Mouse (Mus musculus) hindbrain, postnatal 0 days (tissue): Measurements from ENCODE around the gene Crebrf. TPM values are rescaled to one million over a fixed set of nuclear protein-coding genes. Genes with fewer than 3 reads are reported as not detected.

Experiments
- ATAC-seq: fragments of 200-750 bp; cut with Nextera tagmentation; 2 replicates; pipeline ENCODE4 v1.8.0; 2017; ENCODE audit warnings: mild to moderate bottlenecking, moderate TSS enrichment, moderate library complexity
- DNase-seq: peaks from one replicate; pipeline ENCODE4 v3.0.0-alpha.2; 2015; ENCODE audit warnings: low spot score
- H3K27ac ChIP-seq: fragments of 300-500 bp; sonication (generic); 2 replicates; pipeline ENCODE4 v1.5.1; 2014; ENCODE audit warnings: mild to moderate bottlenecking
- H3K27me3 ChIP-seq: fragments of 300-500 bp; sonication (generic); 2 replicates; pipeline ENCODE4 v1.6.1; 2014; ENCODE audit warnings: low read length, mixed read lengths; ENCODE audit not compliant: insufficient read depth
- H3K36me3 ChIP-seq: fragments of 300-500 bp; sonication (generic); 2 replicates; pipeline ENCODE4 v1.6.1; 2014; ENCODE audit warnings: low read length, mixed read lengths; ENCODE audit not compliant: insufficient read depth
- H3K4me1 ChIP-seq: fragments of 300-500 bp; sonication (generic); 2 replicates; pipeline ENCODE4 v1.6.1; 2014; ENCODE audit warnings: antibody characterized with exemption, low read length, mixed read lengths; ENCODE audit not compliant: insufficient read depth
- H3K4me2 ChIP-seq: fragments of 300-500 bp; sonication (generic); 2 replicates; pipeline ENCODE4 v1.6.1; 2014; ENCODE audit warnings: low read depth, mild to moderate bottlenecking, low read length, moderate library complexity, mixed read lengths
- H3K4me3 ChIP-seq: fragments of 300-500 bp; sonication (generic); 2 replicates; pipeline ENCODE4 v1.5.1; 2014; ENCODE audit warnings: low read length
- H3K9ac ChIP-seq: fragments of 300-500 bp; sonication (generic); replicated peaks from 2 replicates; pipeline ENCODE4 v1.6.1; 2014; ENCODE audit warnings: mild to moderate bottlenecking, low read length, moderate library complexity, mixed read lengths
- H3K9me3 ChIP-seq: fragments of 300-500 bp; sonication (generic); 2 replicates; pipeline ENCODE4 v1.6.1; 2016; ENCODE audit warnings: low read length, mixed read lengths
- CTCF ChIP-seq: IDR thresholded peaks from 2 replicates; pipeline ENCODE4 v1.5.1; 2016; ENCODE audit warnings: antibody characterized with exemption, control low read depth, low read depth
- WGBS: fragments of 180-500 bp; shearing (Covaris S2); extraction: QIAGEN DNeasy Blood & Tissue Kit; methylation state at CpG from one replicate; pipeline ENCODE4 v1.1.7; 2014; 5-methylcytosine and 5-hydroxymethylcytosine counted together
- polyA plus RNA-seq: library from polyadenylated mRNA; unstranded; fragments of >200 nt; fragmentation: Nextera tagmentation; extraction: Ambion mirVana; gene quantifications from 2 replicates; pipeline ENCODE4 v1.2.1, GENCODE M21; 2015
- total RNA-seq: library from RNA; depleted of rRNA; stranded (reverse); fragments of >200 nt; gene quantifications from 2 replicates; pipeline ENCODE4 v1.2.3, GENCODE M21; 2014; rRNA removed

Gene Crebrf
- total RNA-seq, result 17.7 and 23.5 TPM in 2 replicates
- 11.7 and 13.4 TPM in 2 replicates for polyA plus RNA-seq

GRCm38 (mm10) chr17:26715271-26715758 is at the start of gene Crebrf:
TSS of gene Crebrf (plus strand) at chr17:26715650.
- H3K4me1 ChIP-seq, result 0 out of 2 replicates have a peak, but pooled peaks cover 6% of the 10 kb centered on the region
- peak; percentile 89 for ATAC-seq
- H3K36me3 ChIP-seq, result no peaks in the 10 kb centered on the region
- 2% methylated on average over 41 of the region's 41 CpGs for WGBS
- peak within 1 kb of the TSS; percentile 77 for H3K4me2 ChIP-seq
- peak within 1 kb of the TSS; percentile 65 for H3K9ac ChIP-seq
- no peaks in the 10 kb centered on the region for H3K27me3 ChIP-seq
- no peak for TF ChIP-seq CTCF
- H3K9me3 ChIP-seq, result no peaks in the 10 kb centered on the region
- DNase-seq, result peak; percentile 99
- peak within 1 kb of the TSS; percentile 85 for H3K27ac ChIP-seq
- peak within 1 kb of the TSS; percentile 99 for H3K4me3 ChIP-seq

GRCm38 (mm10) chr17:26671268-26671667 is 44.2 kb upstream of the Crebrf start:
- DNase-seq, result no peak
- WGBS, result 45% methylated on average over 4 of the region's 4 CpGs
- H3K36me3 ChIP-seq, result no peaks in the 10 kb centered on the region
- H3K9ac ChIP-seq, result no peak overlapping the region
- H3K4me1 ChIP-seq, result no peaks in the 10 kb centered on the region
- no peak overlapping the region; the same call in 1 of the 2 replicates for H3K27ac ChIP-seq
- no peak for TF ChIP-seq CTCF
- no peak for ATAC-seq
- no peak overlapping the region for H3K4me3 ChIP-seq
- H3K9me3 ChIP-seq, result no peaks in the 10 kb centered on the region
- H3K27me3 ChIP-seq, result no peaks in the 10 kb centered on the region
- H3K4me2 ChIP-seq, result no peak overlapping the region

GRCm38 (mm10) chr17:26675845-26676244 is 39.6 kb upstream of the Crebrf start:
- Histone ChIP-seq H3K4me3 (peak overlapping the region; percentile 88), H3K9me3 (no peaks in the 10 kb centered on the region), H3K9ac (peak overlapping the region; percentile 24), H3K4me2 (peak overlapping the region; percentile 78), H3K36me3 (no peaks in the 10 kb centered on the region), H3K4me1 (peaks cover 4% of the 10 kb centered on the region), H3K27ac (peak overlapping the region; percentile 94), H3K27me3 (no peaks in the 10 kb centered on the region)
- 15% methylated on average over 7 of the region's 7 CpGs for WGBS
- TF ChIP-seq CTCF, result no peak
- peak; percentile 52 for ATAC-seq
- no peak for DNase-seq

- Histone ChIP-seq H3K27ac (peak overlapping the region; percentile 94), H3K27me3 (no peaks in the 10 kb centered on the region), H3K4me2 (peak overlapping the region; percentile 78), H3K9ac (peak overlapping the region; percentile 85), H3K36me3 (no peaks in the 10 kb centered on the region), H3K4me3 (peak overlapping the region; percentile 88), H3K9me3 (no peaks in the 10 kb centered on the region), H3K4me1 (peaks cover 4% of the 10 kb centered on the region)
- DNase-seq, result peak; percentile 96
- TF ChIP-seq CTCF, result no peak
- peak; percentile 97 for ATAC-seq
- under 1% methylated on average over 30 of the region's 30 CpGs for WGBS
Measured at GRCm38 (mm10) chr17:26676252-26676615, 39.2 kb upstream of the Crebrf start.

- no peaks in the 10 kb centered on the region for H3K27me3 ChIP-seq
- DNase-seq (peak; percentile 80), ATAC-seq (peak; percentile 94)
- H3K4me2 ChIP-seq, result peak overlapping the region; percentile 78
- H3K9ac ChIP-seq, result peak overlapping the region; percentile 85
- TF ChIP-seq CTCF, result peak; percentile 48
- peaks cover 4% of the 10 kb centered on the region for H3K4me1 ChIP-seq
- whole genome bisulfite sequencing, result 2% methylated on average over 26 of the region's 26 CpGs
- H3K9me3 ChIP-seq, result no peaks in the 10 kb centered on the region
- H3K4me3 ChIP-seq, result peak overlapping the region; percentile 88
- no peaks in the 10 kb centered on the region for H3K36me3 ChIP-seq
- peak overlapping the region; percentile 94 for H3K27ac ChIP-seq
Measured at GRCm38 (mm10) chr17:26676616-26677376, 38.7 kb upstream of the Crebrf start.

- Histone ChIP-seq H3K4me2 (peak overlapping the region; percentile 78), H3K9ac (peak overlapping the region; percentile 30; the same call in 1 of the 2 replicates), H3K36me3 (no peaks in the 10 kb centered on the region), H3K4me1 (peaks cover 4% of the 10 kb centered on the region), H3K27ac (peak overlapping the region; percentile 37), H3K4me3 (peak overlapping the region; percentile 14; the same call in 1 of the 2 replicates), H3K27me3 (no peaks in the 10 kb centered on the region), H3K9me3 (no peaks in the 10 kb centered on the region)
- DNase-seq (no peak), ATAC-seq (no peak)
- TF ChIP-seq CTCF, result no peak
- WGBS, result 77% methylated on average over 7 of the region's 7 CpGs
Measured at GRCm38 (mm10) chr17:26677711-26678637, 37.5 kb upstream of the Crebrf start.
